Mouse (Mus musculus) telencephalon, adult 2 months (tissue): ENCODE data around the gene Dbnl.
A peak's percentile ranks its signal among the peaks of the same experiment; 100 is the strongest.

Experiments used
- DNase-seq: peaks from one replicate; pipeline ENCODE4 v3.0.0-alpha.2; 2011; ENCODE audit warnings: low read depth, low spot score

The Dbnl gene

DNA sequence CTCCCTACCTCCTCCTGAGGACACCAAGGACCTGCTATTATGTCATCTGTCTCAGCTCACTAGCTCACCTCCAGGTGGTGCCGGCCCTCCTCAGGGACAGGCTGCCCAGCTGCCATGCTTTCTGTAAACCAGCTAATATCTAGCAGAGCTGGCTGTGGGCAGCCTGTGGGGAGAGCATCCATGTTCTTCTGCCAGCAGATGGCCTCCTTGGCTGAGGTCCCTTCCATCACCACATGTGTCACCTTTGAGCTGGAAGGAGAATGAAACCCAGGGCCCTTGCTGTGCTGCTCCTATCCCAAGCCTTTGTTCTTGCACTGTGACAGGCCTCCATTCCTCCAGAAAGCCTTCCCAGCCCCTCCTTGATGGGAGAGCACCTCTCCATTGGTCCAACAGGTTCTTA is 47.8 kb downstream of the Dbnl start:
- DNase-seq, result no peak

DNA sequence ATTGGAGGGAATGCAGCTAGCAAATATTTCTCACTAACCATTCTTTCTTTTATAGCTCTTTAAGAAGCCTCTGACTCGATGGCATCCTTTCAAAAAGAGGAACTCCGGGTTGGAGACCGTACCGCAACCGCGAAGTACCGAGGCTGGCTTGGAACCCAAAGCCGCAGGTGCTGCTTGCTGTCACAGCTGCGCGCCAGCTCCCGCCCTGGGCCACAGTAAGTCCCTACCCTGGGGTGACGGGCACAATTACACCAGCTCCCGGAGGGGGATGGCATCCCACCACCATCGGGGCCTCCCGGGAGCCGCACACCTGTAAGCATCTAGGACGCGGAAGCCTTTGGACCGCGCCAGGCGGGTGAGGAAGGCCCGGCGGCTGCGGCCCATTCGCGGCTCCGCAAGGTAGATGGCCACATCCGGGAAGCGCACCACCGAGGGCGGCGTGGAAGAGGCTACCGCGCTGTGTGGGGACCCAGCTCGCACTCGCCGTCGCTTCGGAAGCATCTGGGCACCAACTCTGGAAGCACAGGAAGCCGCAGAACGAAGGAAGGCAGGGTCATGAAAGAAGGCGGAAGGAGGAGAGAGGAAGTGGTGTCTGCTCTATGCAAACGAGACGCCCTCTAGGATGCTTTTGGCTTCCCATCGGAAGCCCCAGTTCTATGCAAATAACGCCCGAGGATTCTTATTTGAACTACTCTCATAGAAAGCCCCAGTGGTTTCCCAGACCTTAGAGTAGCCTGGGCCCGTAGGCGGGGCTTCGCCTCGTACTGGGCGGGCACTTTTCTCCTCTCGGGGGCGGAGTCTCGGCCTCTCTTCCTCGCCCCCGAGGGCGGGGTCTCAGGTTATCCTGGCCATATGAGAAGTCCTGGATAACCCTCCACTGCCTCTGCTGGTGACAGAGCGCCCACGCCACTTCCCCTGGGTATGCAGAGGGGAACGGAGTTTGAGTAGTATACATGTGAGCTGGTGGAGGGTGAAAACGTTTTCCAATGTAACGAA is 49.3 kb downstream of the Dbnl start, which contains the start of gene Polm:
TSS of gene Polm (minus strand) at position 766 of the 996 bp plus-strand sequence.
- peak; percentile 80 for DNase-seq

DNA sequence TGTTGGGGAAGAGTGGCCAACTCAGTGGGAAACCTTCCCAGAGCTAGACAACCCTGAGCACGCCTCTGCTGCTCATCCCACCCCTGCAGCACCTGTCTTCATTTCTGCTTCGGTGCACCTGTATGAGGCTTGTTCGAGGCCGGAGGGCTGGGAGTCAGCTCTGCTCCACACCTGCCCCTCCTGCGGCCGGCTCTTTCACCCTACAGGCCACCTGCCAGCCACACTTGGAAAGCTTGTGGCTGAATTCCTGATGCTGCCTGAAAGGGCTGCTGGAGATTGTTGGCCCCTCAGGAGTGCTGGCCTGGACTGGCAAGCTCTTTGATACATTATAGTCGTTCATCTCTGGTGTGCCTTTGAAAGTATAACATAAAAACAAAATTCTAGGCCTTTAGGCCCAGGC is 52.1 kb downstream of the Dbnl start:
- DNase-seq, result no peak

DNA sequence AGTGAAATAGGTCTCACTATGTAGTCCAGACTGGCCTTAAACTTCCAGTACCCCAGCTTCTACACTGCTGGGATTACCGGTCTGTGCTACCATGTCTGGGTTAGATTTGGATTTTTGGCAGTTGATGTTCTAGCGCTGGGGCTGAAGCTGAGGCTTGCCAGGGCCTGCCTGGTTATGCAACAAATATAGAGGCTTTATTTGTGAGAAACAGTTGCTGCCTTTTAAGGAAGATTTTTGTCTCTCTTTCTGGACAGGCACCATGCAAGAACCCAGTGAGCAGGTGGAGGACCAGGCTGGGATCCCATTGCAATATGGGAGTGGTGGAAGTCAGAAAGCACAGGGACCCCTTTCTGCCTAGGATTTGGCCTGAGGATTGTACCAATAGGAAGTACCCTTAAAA is 53.5 kb downstream of the Dbnl start:
- DNase-seq, result no peak

DNA sequence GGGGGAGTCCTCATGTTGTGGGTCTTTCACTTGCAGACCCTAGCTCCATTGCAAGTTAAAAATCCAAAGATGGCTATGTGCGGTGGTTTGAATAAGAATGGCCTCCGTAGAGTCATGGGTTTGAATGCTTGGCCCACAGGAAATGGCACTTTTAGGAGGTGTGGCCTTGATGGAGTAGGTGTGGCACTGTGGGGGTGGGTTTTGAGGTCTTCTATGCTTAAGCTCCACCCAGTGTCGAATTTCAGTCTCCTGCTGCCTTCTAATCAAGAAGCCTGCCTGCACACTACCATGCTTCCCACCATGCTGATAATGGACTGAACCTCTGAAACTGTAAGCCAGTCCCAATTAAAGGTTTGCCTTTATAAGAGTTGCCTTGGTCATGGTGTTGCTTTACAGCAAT is 54.8 kb downstream of the Dbnl start:
- no peak for DNase-seq

DNA sequence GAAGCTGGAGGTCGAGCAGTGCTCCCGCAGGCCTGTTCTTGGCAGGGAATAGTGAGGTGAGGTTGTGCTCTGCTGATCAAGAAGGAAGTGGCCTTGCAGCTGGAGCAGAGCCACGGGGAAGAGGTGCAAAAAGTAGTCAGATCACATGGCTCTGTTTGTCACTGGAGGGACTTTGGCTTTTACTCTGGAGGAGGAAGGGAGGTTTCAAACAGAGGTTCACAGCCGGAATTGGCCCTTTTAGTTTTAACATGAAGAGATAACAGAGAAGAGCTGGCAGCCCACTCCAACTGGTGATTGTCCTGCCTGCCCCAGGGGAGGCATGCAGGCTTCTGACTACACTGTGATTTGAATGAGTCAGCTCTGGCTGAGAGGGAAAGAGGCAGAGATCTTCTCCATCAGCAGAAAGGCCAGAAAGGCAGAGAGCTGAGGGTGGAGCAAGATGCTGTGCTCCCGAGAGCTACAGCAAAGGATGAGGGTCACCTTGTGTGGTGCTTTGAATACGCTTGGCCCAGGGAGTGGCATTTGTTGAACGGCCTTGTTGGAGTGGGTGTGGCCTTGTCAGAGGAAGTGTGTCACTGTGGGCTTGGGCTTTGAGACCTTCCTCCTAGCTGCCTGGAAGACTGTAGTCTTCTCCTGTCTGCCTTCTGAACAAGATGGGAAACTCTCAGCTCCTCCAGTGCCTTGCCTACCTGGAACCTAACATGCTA is 58.5 kb downstream of the Dbnl start:
- no peak for DNase-seq

DNA sequence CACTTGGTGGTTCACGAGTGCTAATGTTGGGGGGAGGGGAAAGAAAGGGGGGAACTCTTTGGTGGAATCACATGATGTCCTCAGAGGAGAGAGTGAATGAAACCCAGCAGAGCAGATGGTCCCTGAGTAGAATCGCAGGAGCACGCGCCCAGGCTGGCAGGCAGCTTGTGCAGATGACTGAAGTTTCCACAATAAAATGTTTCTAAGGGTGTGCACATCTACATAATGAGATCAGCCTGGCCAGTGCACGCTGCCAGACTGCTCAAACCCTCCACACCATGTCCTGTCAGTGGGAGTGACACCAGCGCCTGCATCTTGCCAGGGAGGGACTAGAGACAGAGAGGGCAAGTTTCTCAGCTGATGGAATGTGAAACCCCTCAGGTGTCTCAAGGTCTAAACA is 60.5 kb downstream of the Dbnl start:
- peak; percentile 76 for DNase-seq

DNA sequence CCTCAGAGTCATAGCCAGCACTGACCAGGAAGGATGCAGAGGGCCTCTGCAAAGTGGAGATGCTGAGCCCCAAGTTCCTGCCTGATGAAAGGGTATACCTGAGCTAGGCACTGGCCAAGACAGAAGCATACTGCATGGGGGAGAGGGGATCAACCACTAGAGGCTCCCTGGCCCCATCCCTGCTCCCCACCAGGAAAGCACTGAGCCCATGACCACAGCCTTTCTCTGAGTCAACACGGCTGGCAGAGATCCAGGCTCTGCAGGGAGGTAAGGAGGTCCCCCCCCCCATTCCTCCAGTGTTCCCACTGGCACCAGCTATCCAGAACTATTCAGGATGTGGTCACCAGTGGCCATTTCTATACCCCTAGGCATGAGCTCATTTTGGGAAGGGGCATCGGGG is 61.0 kb downstream of the Dbnl start:
- no peak for DNase-seq

DNA sequence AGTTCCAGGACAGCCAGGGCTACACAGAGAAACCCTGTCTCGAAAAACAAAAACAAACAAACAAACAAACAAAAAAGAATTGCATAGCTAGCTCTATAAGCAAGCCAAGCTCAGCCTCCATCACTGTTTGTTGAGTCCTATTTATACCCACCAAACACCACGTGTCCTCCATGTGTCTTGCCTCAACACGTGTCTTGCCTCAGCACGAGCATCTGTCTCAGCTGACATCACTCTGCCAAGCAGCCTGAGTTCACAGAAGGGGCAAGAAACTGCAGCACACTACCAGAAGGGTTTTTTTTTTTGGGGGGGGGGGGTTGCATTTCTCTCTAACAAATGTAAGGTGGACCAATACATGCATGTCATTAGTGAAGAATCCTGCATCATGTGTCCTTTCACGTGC is 62.2 kb downstream of the Dbnl start:
- no peak for DNase-seq
